In the genomic region with DNA sequence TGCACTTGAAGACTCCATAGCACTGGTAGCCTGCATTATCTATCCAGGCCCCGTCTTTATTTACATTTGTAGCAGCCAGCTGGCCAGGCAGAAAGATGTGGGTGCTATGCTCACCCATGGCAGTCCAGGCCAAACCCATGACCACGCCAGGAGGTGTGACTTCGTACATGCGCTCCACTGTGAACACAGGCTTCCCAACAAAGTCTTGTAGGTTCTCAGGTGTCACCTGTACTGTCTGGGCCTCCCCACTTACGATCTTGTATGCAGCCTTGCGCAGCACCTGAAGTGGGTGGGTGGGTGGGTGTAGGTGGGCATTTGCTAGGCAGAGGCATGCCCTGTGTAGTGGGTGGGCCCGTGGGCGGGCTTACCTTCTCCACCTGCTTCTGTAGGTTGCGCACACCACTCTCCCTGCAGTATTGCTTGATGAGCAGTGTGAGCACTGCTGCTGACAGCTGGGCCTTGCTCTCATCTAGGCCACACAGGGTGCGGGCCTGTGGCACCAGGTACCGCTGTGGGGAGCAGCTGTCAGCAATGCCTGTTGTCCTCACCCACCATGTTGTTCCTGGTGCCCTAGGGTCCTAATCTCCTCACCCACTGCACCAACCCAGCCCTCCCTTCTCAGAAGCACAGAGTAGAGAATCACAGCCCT, we compare ENCODE assay signal across 10 mouse cellular contexts. TPM values are rescaled to one million over a fixed set of nuclear protein-coding genes. Genes with fewer than 3 reads are reported as not detected.
DNase-seq lines count a peak whose midpoint lies in the region; ATAC-seq lines count a peak whose summit lies in the region.
"Had no signal": no experiment of that assay in that cellular context is flagged by ENCODE, and none has a peak within 500 bp of the region (broad histone marks: within the 10 kb centered on the region; RNA-seq: fewer than 3 reads in every experiment).

No protein-coding gene starts in this region.

- H3K27me3 ChIP-seq in heart, embryonic 14.5 days (ENCODE audit: control insufficient read depth, insufficient read depth, low read length): no peaks in the 10 kb centered on the region
- H3K27me3 ChIP-seq in hindbrain, embryonic 16.5 days (replicated peaks; ENCODE audit: control insufficient read depth, insufficient read depth, low read length): no peaks in the 10 kb centered on the region
- H3K27me3 ChIP-seq in midbrain, embryonic 13.5 days: no peaks in the 10 kb centered on the region

- no peaks in the 10 kb centered on the region for H3K9me3 ChIP-seq in heart, embryonic 14.5 days (ENCODE audit: control insufficient read depth, low read length)
- H3K9me3 ChIP-seq in hindbrain, embryonic 16.5 days (ENCODE audit: control insufficient read depth, low read length): no peaks in the 10 kb centered on the region
- no peaks in the 10 kb centered on the region for H3K9me3 ChIP-seq in midbrain, embryonic 13.5 days

- 0 out of 2 replicates have a peak overlapping the region, but pooled peaks have one; percentile 87 for H3K4me2 ChIP-seq in heart, embryonic 14.5 days (ENCODE audit: low read length)
- peak overlapping the region; percentile 80; the same call in 1 of the 2 replicates for H3K4me2 ChIP-seq in hindbrain, embryonic 16.5 days (ENCODE audit: low read length)
- peak overlapping the region; percentile 83 for H3K4me2 ChIP-seq in midbrain, embryonic 13.5 days (replicated peaks)

- no peak overlapping the region for H3K27ac ChIP-seq in heart, embryonic 14.5 days (replicated peaks in 1 of 2; ENCODE audit: control insufficient read depth in 1 of 2, insufficient read depth in 1 of 2, low read depth in 2 of 2, low read length in 2 of 2)
- H3K27ac ChIP-seq in hindbrain, embryonic 16.5 days (ENCODE audit: low read depth, low read length): no peak overlapping the region
- no peak overlapping the region for H3K27ac ChIP-seq in midbrain, embryonic 13.5 days

- H3K36me3 ChIP-seq in heart, embryonic 14.5 days (ENCODE audit: control insufficient read depth, insufficient read depth, low read length): peaks cover 62% of the 10 kb centered on the region
- peaks cover 28% of the 10 kb centered on the region for H3K36me3 ChIP-seq in hindbrain, embryonic 16.5 days (ENCODE audit: control insufficient read depth, insufficient read depth, low read length)
- peaks cover 61% of the 10 kb centered on the region for H3K36me3 ChIP-seq in midbrain, embryonic 13.5 days

- peaks cover 3 to 15% of the 10 kb centered on the region in 2 experiments; a peak in 3 of 4 replicates for H3K4me1 ChIP-seq in heart, embryonic 14.5 days (ENCODE audit: control insufficient read depth in 2 of 2, insufficient read depth in 2 of 2, low read length in 2 of 2)
- peaks cover 19% of the 10 kb centered on the region for H3K4me1 ChIP-seq in hindbrain, embryonic 16.5 days (ENCODE audit: control insufficient read depth, insufficient read depth, low read depth, low read length)
- peaks cover 38% of the 10 kb centered on the region for H3K4me1 ChIP-seq in midbrain, embryonic 13.5 days (replicated peaks)

- DNase-seq in heart, postnatal 14 days: no peak
- peak; percentile 56 for DNase-seq in R1 (ENCODE audit: low read depth, low spot score)
- DNase-seq in layer of hippocampus, postnatal 14 days (ENCODE audit: low spot score in 2 of 2): no peak
- no peak for DNase-seq in left cerebral cortex, adult 9 months (ENCODE audit: low spot score in 2 of 2)
- no peak for DNase-seq in adrenal gland, adult 2 months
- DNase-seq: kidney, adult 18-20 months had no signal

- intact Hi-C loops in heart, postnatal 14 days (cut with DNase I): no loop called here

- 83% methylated on average over 11 of the region's 11 CpGs for WGBS in heart, embryonic 14.5 days
- 88% methylated on average over 11 of the region's 11 CpGs for WGBS in hindbrain, embryonic 16.5 days
- 91% methylated on average over 11 of the region's 11 CpGs for WGBS in midbrain, embryonic 13.5 days

- H3K9ac ChIP-seq in heart, embryonic 14.5 days (ENCODE audit: low read length): peak overlapping the region; percentile 92; the same call in 1 of the 2 replicates
- H3K9ac ChIP-seq in hindbrain, embryonic 16.5 days (ENCODE audit: low read depth, low read length): peak overlapping the region; percentile 7
- peak overlapping the region; percentile 81 for H3K9ac ChIP-seq in midbrain, embryonic 13.5 days (replicated peaks)

- H3K4me3 ChIP-seq in heart, embryonic 14.5 days (ENCODE audit: control insufficient read depth in 1 of 2, insufficient read depth in 1 of 2, low read depth in 1 of 2, low read length in 2 of 2): no peak overlapping the region
- no peak overlapping the region for H3K4me3 ChIP-seq in hindbrain, embryonic 16.5 days (ENCODE audit: low read length)
- H3K4me3 ChIP-seq in midbrain, embryonic 13.5 days (replicated peaks): peak overlapping the region; percentile 73

- no peak for ATAC-seq in heart, embryonic 14.5 days (ENCODE audit: insufficient number of reproducible peaks, insufficient read depth, low FRiP score, low read depth)
- no peak for ATAC-seq in hindbrain, embryonic 16.5 days
- ATAC-seq in midbrain, embryonic 13.5 days: no peak

RNA-seq across cellular contexts. Expression of a gene that starts 2.0 kb away (rescaled TPM):
- 1,567 and 1,751 TPM in 2 replicates for polyA plus RNA-seq in heart, embryonic 14.5 days (2014; fragmentation: Nextera tagmentation; extraction: Ambion mirVana)
- total RNA-seq in heart, postnatal 14 days (2021): 100 to 1,000 TPM; 717 to 746 TPM
- 823 and 876 TPM in 2 replicates for polyA plus RNA-seq in hindbrain, embryonic 16.5 days (2015; fragmentation: Nextera tagmentation; extraction: Ambion mirVana)
- 1,197 and 1,215 TPM in 2 replicates for polyA plus RNA-seq in midbrain, embryonic 13.5 days (2015; fragmentation: Nextera tagmentation; extraction: Ambion mirVana)
- total RNA-seq in layer of hippocampus, postnatal 14 days (2021): 100 to 1,000 TPM; 403 to 409 TPM
- total RNA-seq in adrenal gland, adult 2 months (2021): 100 to 1,000 TPM; 720 to 828 TPM
- polyA plus RNA-seq in adrenal gland, adult 2 months (2012; rRNA removed): 1,273 and 1,721 TPM in 2 replicates

RNA-seq across cellular contexts. Expression of a gene that starts 5.7 kb away (rescaled TPM):
- 390 and 398 TPM in 2 replicates for polyA plus RNA-seq in heart, embryonic 14.5 days (2014; fragmentation: Nextera tagmentation; extraction: Ambion mirVana)
- 100 to 1,000 TPM; 347 to 349 TPM for total RNA-seq in heart, postnatal 14 days (2021)
- 186 and 221 TPM in 2 replicates for polyA plus RNA-seq in hindbrain, embryonic 16.5 days (2015; fragmentation: Nextera tagmentation; extraction: Ambion mirVana)
- polyA plus RNA-seq in midbrain, embryonic 13.5 days (2015; fragmentation: Nextera tagmentation; extraction: Ambion mirVana): 198 and 199 TPM in 2 replicates
- total RNA-seq in layer of hippocampus, postnatal 14 days (2021): 100 to 1,000 TPM; 151 to 160 TPM
- total RNA-seq in adrenal gland, adult 2 months (2021): 100 to 1,000 TPM; 317 to 361 TPM
- polyA plus RNA-seq in adrenal gland, adult 2 months (2012; rRNA removed): 98.0 and 117 TPM in 2 replicates

RNA-seq across cellular contexts. Expression of a gene that starts 11.4 kb away (rescaled TPM):
- 58.6 and 59.0 TPM in 2 replicates for polyA plus RNA-seq in heart, embryonic 14.5 days (2014; fragmentation: Nextera tagmentation; extraction: Ambion mirVana)
- 100 to 1,000 TPM in 1 of 2 experiments, 10 to 100 TPM in 1; 97.3 to 104 TPM for total RNA-seq in heart, postnatal 14 days (2021)
- polyA plus RNA-seq in hindbrain, embryonic 16.5 days (2015; fragmentation: Nextera tagmentation; extraction: Ambion mirVana): 45.4 and 45.7 TPM in 2 replicates
- 40.9 and 43.4 TPM in 2 replicates for polyA plus RNA-seq in midbrain, embryonic 13.5 days (2015; fragmentation: Nextera tagmentation; extraction: Ambion mirVana)
- 10 to 100 TPM; 65.4 to 68.3 TPM for total RNA-seq in layer of hippocampus, postnatal 14 days (2021)
- 100 to 1,000 TPM; 549 to 571 TPM for total RNA-seq in adrenal gland, adult 2 months (2021)
- 447 and 560 TPM in 2 replicates for polyA plus RNA-seq in adrenal gland, adult 2 months (2012; rRNA removed)

RNA-seq across cellular contexts. Expression of a gene that starts 12.7 kb away (rescaled TPM):
- 0.46 and 0.50 TPM in 2 replicates for polyA plus RNA-seq in heart, embryonic 14.5 days (2014; fragmentation: Nextera tagmentation; extraction: Ambion mirVana)
- total RNA-seq in heart, postnatal 14 days (2021): not detected
- polyA plus RNA-seq in hindbrain, embryonic 16.5 days (2015; fragmentation: Nextera tagmentation; extraction: Ambion mirVana): 1.6 and 1.7 TPM in 2 replicates
- polyA plus RNA-seq in midbrain, embryonic 13.5 days (2015; fragmentation: Nextera tagmentation; extraction: Ambion mirVana): 1.8 and 2.0 TPM in 2 replicates
- total RNA-seq in layer of hippocampus, postnatal 14 days (2021): under 1 TPM; 0.48 to 0.86 TPM
- 1 to 10 TPM; 1.1 to 6.6 TPM for total RNA-seq in adrenal gland, adult 2 months (2021)
- 1.4 and 1.9 TPM in 2 replicates for polyA plus RNA-seq in adrenal gland, adult 2 months (2012; rRNA removed)
- total RNA-seq: common myeloid progenitor, adult 5-6 weeks had no signal

RNA-seq across cellular contexts. Expression of a gene that starts 30.6 kb away (rescaled TPM):
- polyA plus RNA-seq in heart, embryonic 14.5 days (2014; fragmentation: Nextera tagmentation; extraction: Ambion mirVana): 52.9 and 58.9 TPM in 2 replicates
- total RNA-seq in heart, postnatal 14 days (2021): 10 to 100 TPM; 78.1 to 88.8 TPM
- polyA plus RNA-seq in hindbrain, embryonic 16.5 days (2015; fragmentation: Nextera tagmentation; extraction: Ambion mirVana): 95.5 and 109 TPM in 2 replicates
- polyA plus RNA-seq in midbrain, embryonic 13.5 days (2015; fragmentation: Nextera tagmentation; extraction: Ambion mirVana): 112 and 127 TPM in 2 replicates
- total RNA-seq in layer of hippocampus, postnatal 14 days (2021): 100 to 1,000 TPM; 131 to 147 TPM
- total RNA-seq in adrenal gland, adult 2 months (2021): 100 to 1,000 TPM in 1 of 2 experiments, 10 to 100 TPM in 1; 87.4 to 126 TPM
- 77.8 and 121 TPM in 2 replicates for polyA plus RNA-seq in adrenal gland, adult 2 months (2012; rRNA removed)

Comparison
In these comparisons a context has a peak if more than half of its experiments do, and no peak if none do; other contexts are left out.
1. H3K9ac ChIP-seq: peak in every context shown above with its lines; median percentile 92 in heart, embryonic 14.5 days; 81 in midbrain, embryonic 13.5 days; 7 in hindbrain, embryonic 16.5 days.